In genomic region chr1:89739775-89740099, GRCm38 (mm10) we compare ENCODE assay signal across 28 mouse cellular contexts.
DNase-seq lines count a peak whose midpoint lies in the region; ATAC-seq and TF ChIP-seq lines count a peak whose summit lies in the region.
"Had no signal": no experiment of that assay in that cellular context is flagged by ENCODE, and none has a peak within 500 bp of the region (broad histone marks: within the 10 kb centered on the region; RNA-seq: fewer than 3 reads in every experiment).

No protein-coding gene starts in this region.

- no peak for TF ChIP-seq POLR2A in limb, embryonic 14.5 days (IDR thresholded peaks at IDR 0.05; ENCODE audit: borderline replicate concordance, extremely low read depth, insufficient read depth, insufficient read length)

- H3K27me3 ChIP-seq in forebrain, embryonic 11.5 days (ENCODE audit: control insufficient read depth, insufficient read depth, low read length): peaks cover 70% of the 10 kb centered on the region
- peaks cover 63% of the 10 kb centered on the region for H3K27me3 ChIP-seq in forebrain, embryonic 16.5 days (replicated peaks; ENCODE audit: control insufficient read depth, insufficient read depth, low read length)
- no peaks in the 10 kb centered on the region for H3K27me3 ChIP-seq in limb, embryonic 14.5 days (ENCODE audit: control insufficient read depth, insufficient read depth, low read length)
- H3K27me3 ChIP-seq in limb, embryonic 10.5 days (ENCODE audit: low read depth, poor library complexity, severe bottlenecking): no peaks in the 10 kb centered on the region
- peaks cover 46% of the 10 kb centered on the region for H3K27me3 ChIP-seq in midbrain, embryonic 13.5 days
- H3K27me3 ChIP-seq: CH12.LX; embryonic facial prominence, embryonic 13.5 days; lung, embryonic 15.5 days had no signal

- no peaks in the 10 kb centered on the region; the same call in 1 of the 2 replicates for H3K36me3 ChIP-seq in forebrain, embryonic 11.5 days (ENCODE audit: control insufficient read depth, insufficient read depth, low read length)
- no peaks in the 10 kb centered on the region for H3K36me3 ChIP-seq in forebrain, embryonic 16.5 days (ENCODE audit: control insufficient read depth, insufficient read depth)
- H3K36me3 ChIP-seq in limb, embryonic 14.5 days (ENCODE audit: control insufficient read depth, insufficient read depth, low read length): peaks cover 15% of the 10 kb centered on the region
- H3K36me3 ChIP-seq in limb, embryonic 10.5 days: peaks cover 19% of the 10 kb centered on the region
- peaks cover 30% of the 10 kb centered on the region for H3K36me3 ChIP-seq in midbrain, embryonic 13.5 days
- H3K36me3 ChIP-seq: lung, embryonic 15.5 days had no signal

- WGBS in forebrain, embryonic 11.5 days: 13% methylated on average over 3 of the region's 3 CpGs
- under 1% methylated on average over 3 of the region's 3 CpGs for WGBS in forebrain, embryonic 16.5 days
- WGBS in limb, embryonic 14.5 days: 20% methylated on average over 3 of the region's 3 CpGs
- WGBS in limb, embryonic 10.5 days: 20% methylated on average over 3 of the region's 3 CpGs
- WGBS in midbrain, embryonic 13.5 days: 5% methylated on average over 3 of the region's 3 CpGs

- no peak overlapping the region for H3K27ac ChIP-seq in forebrain, embryonic 11.5 days (ENCODE audit: low read depth, low read length)
- H3K27ac ChIP-seq in forebrain, embryonic 16.5 days (ENCODE audit: low read length): no peak overlapping the region
- no peak overlapping the region for H3K27ac ChIP-seq in limb, embryonic 14.5 days (replicated peaks; ENCODE audit: low read depth, low read length)
- no peak overlapping the region for H3K27ac ChIP-seq in limb, embryonic 10.5 days
- H3K27ac ChIP-seq in midbrain, embryonic 13.5 days: peak overlapping the region; percentile 53; the same call in 1 of the 2 replicates
- H3K27ac ChIP-seq: embryonic facial prominence, embryonic 13.5 days; limb, embryonic 12.5 days; lung, embryonic 15.5 days had no signal

- no peak overlapping the region for H3K4me2 ChIP-seq in forebrain, embryonic 11.5 days (ENCODE audit: low read depth, low read length, severe bottlenecking)
- no peak overlapping the region for H3K4me2 ChIP-seq in forebrain, embryonic 16.5 days (ENCODE audit: low read length)
- H3K4me2 ChIP-seq in limb, embryonic 14.5 days (replicated peaks; ENCODE audit: low read depth, low read length, severe bottlenecking): no peak overlapping the region
- no peak overlapping the region; the same call in 1 of the 2 replicates for H3K4me2 ChIP-seq in midbrain, embryonic 13.5 days (replicated peaks)
- H3K4me2 ChIP-seq: embryonic facial prominence, embryonic 13.5 days; heart, embryonic 11.5 days; limb, embryonic 12.5 days; liver, embryonic 11.5 days; lung, embryonic 15.5 days; neural tube, embryonic 13.5 days had no signal

- H3K4me1 ChIP-seq in forebrain, embryonic 11.5 days (replicated peaks; ENCODE audit: control insufficient read depth, insufficient read depth, low read length): peaks cover 3% of the 10 kb centered on the region; the same call in 1 of the 2 replicates
- H3K4me1 ChIP-seq in forebrain, embryonic 16.5 days (replicated peaks; ENCODE audit: control insufficient read depth, insufficient read depth, low read length): peaks cover 19% of the 10 kb centered on the region
- H3K4me1 ChIP-seq in limb, embryonic 14.5 days (ENCODE audit: control insufficient read depth, insufficient read depth, low read length): peaks cover 9% of the 10 kb centered on the region; the same call in 1 of the 2 replicates
- H3K4me1 ChIP-seq in limb, embryonic 10.5 days: peaks cover 28% of the 10 kb centered on the region
- peaks cover 40% of the 10 kb centered on the region for H3K4me1 ChIP-seq in midbrain, embryonic 13.5 days (replicated peaks)

- no peak for DNase-seq in forebrain, embryonic 11.5 days (ENCODE audit: low spot score)
- DNase-seq in limb, embryonic 14.5 days (ENCODE audit: low spot score): no peak
- DNase-seq in limb, embryonic 10.5 days (ENCODE audit: low spot score): no peak
- no peak for DNase-seq in adrenal gland, postnatal 25 days
- no peak for DNase-seq in heart, postnatal 25 days (ENCODE audit: low spot score)
- DNase-seq: adrenal gland, adult 8-10 months; cerebellum, adult 11 months; cerebellum, adult 9-10 months; cerebellum, postnatal 36 days; embryo, embryonic 11 days; gastrocnemius, postnatal 25 days; heart, adult 18-20 months; heart, postnatal 4 days; kidney, adult 11 months; kidney, postnatal 14 days; thymus, adult 2 months; thymus, postnatal 36 days had no signal

- intact Hi-C loops in heart, postnatal 25 days (cut with DNase I): no loop called here

- H3K9me3 ChIP-seq in forebrain, embryonic 11.5 days (ENCODE audit: control insufficient read depth, low read length): no peaks in the 10 kb centered on the region
- H3K9me3 ChIP-seq in forebrain, embryonic 16.5 days (ENCODE audit: control insufficient read depth, low read length): no peaks in the 10 kb centered on the region
- no peaks in the 10 kb centered on the region for H3K9me3 ChIP-seq in limb, embryonic 14.5 days (ENCODE audit: control insufficient read depth, low read length)
- no peaks in the 10 kb centered on the region for H3K9me3 ChIP-seq in limb, embryonic 10.5 days (replicated peaks)
- no peaks in the 10 kb centered on the region for H3K9me3 ChIP-seq in midbrain, embryonic 13.5 days
- H3K9me3 ChIP-seq: embryonic facial prominence, embryonic 13.5 days; limb, embryonic 12.5 days; lung, embryonic 15.5 days; neural tube, embryonic 13.5 days had no signal

- H3K4me3 ChIP-seq in forebrain, embryonic 11.5 days (ENCODE audit: low read depth, low read length): no peak overlapping the region
- H3K4me3 ChIP-seq in forebrain, embryonic 16.5 days (replicated peaks; ENCODE audit: low read length): no peak overlapping the region
- H3K4me3 ChIP-seq in limb, embryonic 14.5 days (replicated peaks; ENCODE audit: low read length): no peak overlapping the region
- no peak overlapping the region for H3K4me3 ChIP-seq in limb, embryonic 10.5 days
- no peak overlapping the region for H3K4me3 ChIP-seq in midbrain, embryonic 13.5 days (replicated peaks)
- H3K4me3 ChIP-seq: embryonic facial prominence, embryonic 13.5 days; limb, embryonic 12.5 days; lung, embryonic 15.5 days; neural tube, embryonic 13.5 days had no signal

- H3K9ac ChIP-seq in forebrain, embryonic 11.5 days (ENCODE audit: low read length): no peak overlapping the region
- no peak overlapping the region for H3K9ac ChIP-seq in forebrain, embryonic 16.5 days (replicated peaks; ENCODE audit: low read depth, low read length)
- 0 out of 2 replicates have a peak overlapping the region, but pooled peaks have one; percentile 16 for H3K9ac ChIP-seq in limb, embryonic 14.5 days (ENCODE audit: low read depth, low read length, severe bottlenecking)
- 0 out of 2 replicates have a peak overlapping the region, but pooled peaks have one; percentile 19 for H3K9ac ChIP-seq in midbrain, embryonic 13.5 days (replicated peaks)
- H3K9ac ChIP-seq: embryonic facial prominence, embryonic 13.5 days; limb, embryonic 12.5 days; lung, embryonic 15.5 days; neural tube, embryonic 13.5 days had no signal

- peak; percentile 55 for ATAC-seq in forebrain, embryonic 11.5 days (replicated peaks; ENCODE audit: low FRiP score)
- no peak; the same call in 1 of the 2 replicates for ATAC-seq in forebrain, embryonic 16.5 days
- no peak for ATAC-seq in limb, embryonic 14.5 days (ENCODE audit: low FRiP score, low read depth)
- peak; percentile 71 for ATAC-seq in midbrain, embryonic 13.5 days
- ATAC-seq in cerebellum, adult (ENCODE audit: insufficient number of reproducible peaks, low FRiP score, low TSS enrichment): no peak
- ATAC-seq: inflammation-experienced regulatory T-cells, adult 6 months had no signal

Comparison
In these comparisons a context has a peak if more than half of its experiments do, and no peak if none do; other contexts are left out.
1. ATAC-seq: peak in forebrain, embryonic 11.5 days (single experiment) and midbrain, embryonic 13.5 days (single experiment); none in forebrain, embryonic 16.5 days (single experiment), limb, embryonic 14.5 days (single experiment) and cerebellum, adult (single experiment).
2. H3K9ac ChIP-seq: peak in limb, embryonic 14.5 days (single experiment) and midbrain, embryonic 13.5 days (single experiment); none in forebrain, embryonic 11.5 days (single experiment) and forebrain, embryonic 16.5 days (single experiment).